Mouse (Mus musculus) cerebellum, adult 2 months (tissue): ENCODE data around the gene Rgl1.

Source experiments
- CTCF ChIP-seq: fragments of 200-500 bp; IDR thresholded peaks from 2 replicates; pipeline ENCODE4 v1.5.1; 2011; ENCODE audit warnings: low read depth, mild to moderate bottlenecking, control low read depth, low read length, moderate library complexity, borderline replicate concordance; ENCODE audit not compliant: insufficient read depth
- POLR2A ChIP-seq: fragments of 200-500 bp; IDR thresholded peaks from 2 replicates; pipeline ENCODE4 v1.6.1; 2011; ENCODE audit warnings: low read length, control low read depth, borderline replicate concordance; ENCODE audit not compliant: insufficient read depth

- TF ChIP-seq CTCF (no peak), POLR2A (no peak)
Observed at GRCm38 (mm10) chr1:152508481-152509220, 257.5 kb downstream of the Rgl1 start.
